Mouse (Mus musculus): ENCODE measurements around the gene Rhov.
A peak's percentile ranks its signal among the peaks of the same experiment; 100 is the strongest.

Gene Rhov

DNA sequence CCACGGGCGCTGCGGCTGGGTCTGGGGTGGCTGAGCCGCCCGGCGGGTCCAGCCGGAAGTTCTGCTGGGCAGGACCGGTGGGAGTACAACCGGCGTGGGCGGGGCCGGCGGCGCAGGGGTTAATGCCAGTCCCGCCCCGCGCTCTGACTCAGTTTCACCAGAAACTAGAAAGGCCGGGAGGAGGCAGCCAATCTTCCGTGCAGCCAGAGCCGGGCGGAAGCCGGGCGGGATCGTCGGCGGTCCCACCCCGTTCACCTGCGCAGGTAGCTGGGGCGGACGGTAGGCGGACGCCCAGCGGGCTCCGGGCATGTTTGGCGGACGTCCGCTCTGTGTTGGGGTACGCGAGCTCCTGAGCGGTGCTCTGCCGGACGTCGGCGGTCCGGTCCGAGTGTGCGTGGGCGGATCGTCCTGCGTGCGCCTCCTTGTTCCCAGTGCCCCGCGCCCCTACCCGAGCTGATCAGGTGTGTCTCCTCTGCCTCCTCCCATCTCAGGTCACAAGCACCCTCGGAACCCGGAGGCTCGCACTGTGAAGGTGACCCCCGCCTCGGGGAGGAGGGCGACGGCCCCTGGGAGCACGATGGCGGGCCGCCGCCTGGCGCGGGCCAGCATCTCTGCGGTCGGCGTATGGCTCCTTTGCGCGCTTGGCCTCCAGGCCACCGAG is 33.7 kb downstream of the Rhov start, which contains the start of gene Spint1:
Gene Spint1 (plus strand): TSS at position 153 of the 661 bp plus-strand sequence.
- DNase-seq = peak; percentile 69 to 79

DNA sequence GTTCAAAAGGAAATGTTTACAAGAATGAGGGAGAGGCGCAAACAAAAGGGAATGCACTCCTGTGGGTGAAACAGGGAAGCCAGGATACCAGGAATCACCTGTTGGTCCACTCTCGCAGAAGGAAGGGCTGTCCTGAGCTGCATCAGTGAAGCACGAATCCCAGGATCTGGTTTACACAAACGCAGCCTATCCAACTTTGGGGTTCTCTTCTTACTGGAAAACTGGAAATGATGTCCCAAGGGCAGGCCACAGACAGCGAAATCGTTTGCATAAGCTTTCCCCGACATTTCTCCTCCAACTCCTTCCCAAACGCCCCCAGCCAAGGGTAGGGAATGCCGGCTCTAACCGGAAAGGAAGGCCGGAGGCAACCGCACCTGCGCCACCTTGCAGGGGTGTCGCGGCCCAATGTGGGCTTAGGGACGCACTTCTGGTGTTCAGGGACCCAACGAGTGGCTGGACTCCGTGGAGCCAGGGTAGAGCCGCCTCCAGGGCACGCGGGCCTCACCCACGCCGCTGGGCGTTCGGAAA is 34.3 kb downstream of the Rhov start:
- DNase-seq = no peak

DNA sequence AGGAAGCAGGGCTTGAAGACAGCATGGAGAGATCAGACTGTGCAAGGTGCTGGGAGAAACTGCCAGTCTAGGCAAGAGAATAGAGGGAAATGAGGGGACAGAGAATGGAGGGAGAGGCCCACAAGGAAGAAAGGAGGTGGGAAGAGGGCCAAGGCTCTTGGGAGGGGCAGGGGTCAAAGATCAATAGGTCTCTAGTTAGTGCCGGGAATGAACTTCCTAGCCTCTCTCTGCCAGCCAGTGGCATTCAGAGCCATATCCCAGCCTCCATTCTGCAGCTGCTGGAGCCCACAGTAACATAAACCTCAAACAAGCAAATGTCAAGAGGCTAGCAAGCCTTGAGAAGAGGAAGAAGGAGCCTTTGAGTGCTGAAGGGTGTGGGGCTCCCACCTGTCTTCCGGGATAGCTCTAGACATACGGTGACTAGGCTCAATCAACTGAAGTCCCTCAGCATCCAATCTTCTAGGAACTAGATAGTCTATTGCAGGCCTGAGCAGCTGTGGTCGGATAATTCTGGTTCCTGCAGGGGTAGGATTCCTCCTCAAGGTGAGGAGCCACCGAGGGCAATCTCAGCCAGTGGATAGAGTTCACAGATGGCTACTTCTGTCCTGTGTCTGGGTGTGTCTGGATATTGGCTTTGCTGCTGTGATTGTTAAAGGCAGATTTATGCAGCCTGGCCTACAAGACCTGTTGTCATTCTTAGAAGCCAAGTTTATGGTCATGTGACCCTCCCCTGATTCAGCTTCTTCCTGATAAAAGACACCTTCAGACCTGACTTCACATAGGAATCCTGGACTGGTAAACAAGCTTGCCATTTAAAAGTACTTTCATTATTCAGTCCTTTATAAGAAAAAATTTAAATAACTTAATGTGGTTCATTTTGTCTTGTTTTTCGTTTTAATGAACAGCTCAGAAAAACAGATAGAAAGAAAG is 41.0 kb downstream of the Rhov start, which contains the start of gene Ppp1r14d:
Gene Ppp1r14d (minus strand): TSS at position 132 of the 930 bp plus-strand sequence.
- no peak for DNase-seq
